Mouse (Mus musculus) forebrain, postnatal 0 days (tissue): ENCODE data around the gene Tnr. TPM values are rescaled to one million over a fixed set of nuclear protein-coding genes. Genes with fewer than 3 reads are reported as not detected.
"Not testable (repeated sequence)": the region's sequence is repeated elsewhere in the genome, so short reads cannot be mapped to it uniquely, and the experiment has no call there.

ENCODE experiments used
- ATAC-seq: fragments of 200-750 bp; cut with Nextera tagmentation; 2 replicates; pipeline ENCODE4 v1.8.0; 2017; ENCODE audit warnings: mild to moderate bottlenecking, moderate library complexity
- DNase-seq: peaks from one replicate; pipeline ENCODE4 v3.0.0-alpha.2; 2015
- H3K27ac ChIP-seq: fragments of 300-500 bp; sonication (generic); 2 replicates; pipeline ENCODE4 v1.5.1; 2014; ENCODE audit warnings: low read depth, mild to moderate bottlenecking, antibody characterized with exemption, low read length, moderate library complexity, mixed read lengths
- H3K27me3 ChIP-seq: fragments of 300-500 bp; sonication (generic); 2 replicates; pipeline ENCODE4 v1.6.1; 2014; ENCODE audit warnings: mild to moderate bottlenecking, low read length, mixed read lengths; ENCODE audit not compliant: insufficient read depth
- H3K36me3 ChIP-seq: fragments of 300-500 bp; sonication (generic); 2 replicates; pipeline ENCODE4 v1.6.1; 2014; ENCODE audit warnings: mild to moderate bottlenecking, moderate library complexity; ENCODE audit not compliant: insufficient read depth
- H3K4me1 ChIP-seq: fragments of 300-500 bp; sonication (generic); 2 replicates; pipeline ENCODE4 v1.6.1; 2014; ENCODE audit warnings: antibody characterized with exemption; ENCODE audit not compliant: insufficient read depth
- H3K4me2 ChIP-seq: fragments of 300-500 bp; sonication (generic); 2 replicates; pipeline ENCODE4 v1.6.1; 2014; ENCODE audit warnings: low read depth, mild to moderate bottlenecking, moderate library complexity
- H3K4me3 ChIP-seq: fragments of 300-500 bp; sonication (generic); 2 replicates; pipeline ENCODE4 v1.5.1; 2014; ENCODE audit warnings: low read depth, low read length, mixed read lengths
- H3K9ac ChIP-seq: fragments of 300-500 bp; sonication (generic); 2 replicates; pipeline ENCODE4 v1.6.1; 2014; ENCODE audit warnings: mild to moderate bottlenecking
- H3K9me3 ChIP-seq: fragments of 300-500 bp; sonication (generic); 2 replicates; pipeline ENCODE4 v1.6.1; 2016; ENCODE audit warnings: low read length
- CTCF ChIP-seq: sonication (generic); IDR thresholded peaks from 2 replicates; pipeline ENCODE4 v1.5.1; 2016; ENCODE audit warnings: antibody characterized with exemption, control low read depth, low read depth
- WGBS: fragments of 180-500 bp; shearing (Covaris S2); extraction: QIAGEN DNeasy Blood & Tissue Kit; methylation state at CpG from one replicate; pipeline ENCODE4 v1.1.7; 2014; 5-methylcytosine and 5-hydroxymethylcytosine counted together
- polyA plus RNA-seq: library from polyadenylated mRNA; unstranded; fragments of >200 nt; fragmentation: Nextera tagmentation; extraction: Ambion mirVana; gene quantifications from 2 replicates; pipeline ENCODE4 v1.2.1, GENCODE M21; 2015
- total RNA-seq: library from RNA; depleted of rRNA; stranded (reverse); fragments of >200 nt; gene quantifications from 2 replicates; pipeline ENCODE4 v1.2.3, GENCODE M21; 2014

The Tnr gene
- total and polyA plus RNA-seq, 2 experiments from 2014 or later = 4.1 to 45.7 TPM

DNA sequence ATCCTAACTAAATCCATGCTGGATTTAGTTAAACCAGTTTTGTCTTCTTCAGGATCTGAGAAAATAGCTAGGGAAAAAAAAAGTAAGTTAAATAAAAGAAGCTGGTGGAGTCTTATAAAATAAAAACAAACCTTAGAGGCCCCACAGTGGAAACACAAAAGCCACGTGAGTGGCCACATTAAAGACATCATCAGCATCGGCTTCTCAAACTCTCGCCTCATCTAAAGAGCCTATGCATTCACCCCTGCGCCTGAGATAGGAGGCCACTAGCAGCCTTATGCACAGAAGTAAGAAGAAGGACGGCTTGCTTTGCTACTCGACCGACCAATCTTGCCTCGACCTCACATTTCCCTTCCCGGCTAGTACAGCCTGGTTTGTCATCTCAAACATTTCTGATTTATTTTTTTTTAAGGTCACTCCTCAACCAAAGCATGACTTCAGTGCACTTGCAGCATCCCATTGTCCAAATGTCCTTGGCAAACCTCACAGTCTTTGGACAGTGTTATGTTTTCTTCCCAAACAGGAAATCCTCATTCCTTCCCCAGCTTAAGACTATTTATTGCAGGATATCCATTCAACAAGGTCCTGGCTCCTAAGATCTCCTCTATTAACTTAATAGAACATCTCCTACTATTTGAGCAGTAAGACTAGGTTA lies 405.2 kb downstream of the Tnr start:
- no peak overlapping the region for H3K9ac ChIP-seq
- no peak for TF ChIP-seq CTCF
- H3K4me2 ChIP-seq = no peak overlapping the region
- H3K9me3 ChIP-seq = no peaks in the 10 kb centered on the region
- no peaks in the 10 kb centered on the region; the same call in 1 of the 2 replicates for H3K36me3 ChIP-seq
- no peak overlapping the region for H3K4me3 ChIP-seq
- no peak overlapping the region for H3K27ac ChIP-seq
- WGBS = 85% methylated on average over 9 of the region's 9 CpGs
- H3K4me1 ChIP-seq = no peaks in the 10 kb centered on the region
- H3K27me3 ChIP-seq = no peaks in the 10 kb centered on the region
- ATAC-seq = no peak
- no peak for DNase-seq

DNA sequence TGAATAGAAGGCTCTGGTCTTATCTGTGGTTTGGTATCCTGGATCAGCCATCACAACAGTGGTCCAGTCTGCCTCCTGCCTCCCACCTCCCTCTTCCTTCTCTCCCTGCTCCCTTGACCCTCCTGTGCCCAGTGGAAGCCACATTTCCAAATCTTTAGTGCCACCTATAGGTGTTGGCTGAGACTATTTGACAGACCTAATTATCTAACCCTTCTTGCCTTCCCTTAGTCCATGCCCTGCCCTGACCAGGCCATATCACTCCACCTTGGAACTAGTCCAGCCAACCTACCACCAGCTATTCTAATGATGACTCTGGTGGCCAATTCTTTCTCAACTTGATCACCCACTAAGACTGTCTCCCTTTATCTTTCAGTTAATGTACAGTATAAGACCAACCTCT lies 408.5 kb downstream of the Tnr start:
- H3K4me1 ChIP-seq = no peaks in the 10 kb centered on the region
- no peaks in the 10 kb centered on the region for H3K9me3 ChIP-seq
- TF ChIP-seq CTCF = no peak
- H3K36me3 ChIP-seq = no peaks in the 10 kb centered on the region
- no peak for ATAC-seq
- no peak overlapping the region for H3K4me3 ChIP-seq
- no peak overlapping the region for H3K9ac ChIP-seq
- no peak overlapping the region for H3K4me2 ChIP-seq
- no peak for DNase-seq
- H3K27me3 ChIP-seq = no peaks in the 10 kb centered on the region
- no peak overlapping the region for H3K27ac ChIP-seq

DNA sequence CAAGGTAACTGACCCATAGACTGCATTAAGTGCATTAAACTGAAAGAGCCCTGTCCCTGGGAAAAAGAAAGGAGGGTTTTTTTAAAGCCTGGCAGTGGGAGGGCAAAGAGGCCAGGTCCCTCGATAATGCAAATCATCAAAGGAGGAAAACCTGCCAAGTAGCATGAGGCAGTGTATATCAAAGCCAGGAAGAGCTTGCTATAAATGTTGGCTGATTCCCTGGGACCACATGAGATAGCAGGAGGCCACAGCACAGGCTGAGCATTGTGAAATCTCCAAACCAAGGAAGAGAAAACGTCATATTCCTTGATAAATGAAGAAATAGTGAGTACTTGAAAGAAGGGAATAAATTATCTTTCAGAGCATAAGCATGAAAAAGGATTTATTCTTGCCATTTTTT lies 409.0 kb downstream of the Tnr start:
- no peak overlapping the region for H3K9ac ChIP-seq
- no peaks in the 10 kb centered on the region for H3K9me3 ChIP-seq
- no peak for DNase-seq
- H3K4me3 ChIP-seq = no peak overlapping the region
- no peak overlapping the region for H3K27ac ChIP-seq
- no peaks in the 10 kb centered on the region for H3K36me3 ChIP-seq
- no peak overlapping the region for H3K4me2 ChIP-seq
- no peaks in the 10 kb centered on the region for H3K27me3 ChIP-seq
- H3K4me1 ChIP-seq = no peaks in the 10 kb centered on the region
- no peak for TF ChIP-seq CTCF
- 28% methylated on average over 2 of the region's 2 CpGs for WGBS
- ATAC-seq = no peak

DNA sequence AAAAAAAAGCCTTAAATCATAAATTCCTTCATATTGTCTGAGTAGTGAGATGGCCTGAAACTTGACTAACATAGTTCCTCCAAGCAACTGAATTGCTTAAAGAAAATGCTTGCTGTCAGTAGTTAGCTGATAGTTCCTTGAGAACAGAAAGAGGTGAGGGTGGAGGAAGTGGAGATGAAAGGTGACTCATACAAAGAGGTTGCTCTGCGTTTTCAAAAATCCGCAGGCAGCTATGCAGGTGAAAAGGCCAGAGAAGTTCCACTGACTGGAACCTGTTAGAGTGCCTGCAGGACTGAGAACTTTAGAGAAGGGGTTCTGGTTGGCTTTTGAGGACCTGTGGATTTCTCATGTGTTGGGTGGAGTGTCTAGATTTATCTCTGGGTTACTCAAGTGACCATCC lies 414.9 kb downstream of the Tnr start:
- H3K4me3 ChIP-seq = no peak overlapping the region
- no peaks in the 10 kb centered on the region for H3K4me1 ChIP-seq
- H3K36me3 ChIP-seq = no peaks in the 10 kb centered on the region
- no peaks in the 10 kb centered on the region for H3K9me3 ChIP-seq
- no peaks in the 10 kb centered on the region for H3K27me3 ChIP-seq
- WGBS = 89% methylated on average over 2 of the region's 2 CpGs
- DNase-seq = no peak
- no peak overlapping the region for H3K27ac ChIP-seq
- no peak overlapping the region for H3K9ac ChIP-seq
- TF ChIP-seq CTCF = no peak
- no peak overlapping the region for H3K4me2 ChIP-seq
- no peak for ATAC-seq

DNA sequence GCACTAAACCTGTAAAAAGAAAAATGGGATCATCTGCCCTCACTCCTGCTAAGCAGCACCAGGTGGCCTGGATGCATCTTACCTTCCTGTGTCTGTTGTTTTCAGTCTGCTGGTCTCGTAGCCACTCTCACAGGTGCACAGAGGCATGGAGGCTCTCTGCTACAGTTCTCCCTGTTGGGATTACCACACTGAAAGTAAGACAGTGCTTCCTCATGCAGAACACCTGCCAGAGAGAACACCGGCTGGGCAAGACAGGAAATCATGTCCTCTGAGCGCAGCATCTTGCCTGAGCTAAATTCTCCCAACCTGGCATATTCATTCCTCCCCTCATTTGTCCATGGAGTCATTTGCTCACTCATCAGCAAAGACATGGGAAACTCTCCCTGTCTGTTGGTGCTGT lies 415.8 kb downstream of the Tnr start:
- no peak for DNase-seq
- no peak overlapping the region for H3K4me3 ChIP-seq
- H3K4me2 ChIP-seq = no peak overlapping the region
- WGBS = 86% methylated on average over 3 of the region's 3 CpGs
- H3K36me3 ChIP-seq = no peaks in the 10 kb centered on the region
- no peak overlapping the region for H3K27ac ChIP-seq
- no peak overlapping the region for H3K9ac ChIP-seq
- no peak for ATAC-seq
- no peaks in the 10 kb centered on the region for H3K9me3 ChIP-seq
- TF ChIP-seq CTCF = no peak
- no peaks in the 10 kb centered on the region for H3K4me1 ChIP-seq
- no peaks in the 10 kb centered on the region for H3K27me3 ChIP-seq

DNA sequence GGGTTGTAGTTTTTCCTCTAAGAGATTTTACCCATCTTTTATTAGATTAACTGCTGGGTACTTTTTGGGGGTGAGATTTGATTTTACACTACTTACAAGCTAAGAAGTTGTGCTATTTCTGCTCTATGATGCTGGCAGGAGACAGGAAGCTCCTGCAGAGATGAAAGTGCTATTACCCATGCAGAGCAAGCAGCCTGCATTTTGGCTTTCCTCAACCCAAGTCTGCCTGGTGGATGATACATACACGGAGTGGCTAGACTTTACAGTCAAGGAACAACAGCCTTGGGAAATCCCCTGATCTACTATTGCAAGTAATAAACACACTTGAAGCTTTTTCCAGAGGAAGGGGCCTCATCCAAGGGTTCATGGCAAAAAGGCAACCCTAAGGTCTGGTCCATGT lies 430.0 kb downstream of the Tnr start:
- ATAC-seq = no peak
- Histone ChIP-seq H3K9ac (no peak overlapping the region), H3K4me3 (no peak overlapping the region), H3K27me3 (no peaks in the 10 kb centered on the region), H3K9me3 (no peaks in the 10 kb centered on the region), H3K27ac (no peak overlapping the region), H3K36me3 (no peaks in the 10 kb centered on the region), H3K4me2 (no peak overlapping the region), H3K4me1 (no peaks in the 10 kb centered on the region)
- DNase-seq = no peak
- 58% methylated on average over 1 of the region's 1 CpGs for WGBS
- no peak for TF ChIP-seq CTCF

DNA sequence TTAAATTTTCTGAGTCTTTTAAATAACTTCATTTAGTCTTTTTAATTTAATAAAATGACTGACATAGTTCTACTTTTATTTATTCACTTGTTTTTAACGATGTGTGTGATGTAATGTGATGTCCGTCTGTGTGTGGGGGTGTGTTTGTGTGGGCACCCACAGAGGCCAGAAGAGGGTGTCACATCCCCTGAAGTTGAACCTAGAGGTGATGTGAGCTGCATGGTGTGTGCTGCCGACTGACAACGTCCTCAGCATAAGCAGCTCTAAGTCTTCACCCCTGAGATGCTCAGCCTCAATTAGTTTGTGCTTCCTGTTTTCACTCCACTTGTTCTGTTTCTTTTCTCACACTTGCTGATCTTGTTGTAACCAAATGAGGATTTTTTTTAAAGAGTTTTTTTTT lies 439.8 kb downstream of the Tnr start:
- H3K27me3 ChIP-seq = no peaks in the 10 kb centered on the region
- WGBS = 72% methylated on average over 4 of the region's 4 CpGs
- no peaks in the 10 kb centered on the region for H3K9me3 ChIP-seq
- no peaks in the 10 kb centered on the region for H3K36me3 ChIP-seq
- DNase-seq (no peak), ATAC-seq (no peak)
- H3K9ac ChIP-seq = no peak overlapping the region
- no peak overlapping the region for H3K4me2 ChIP-seq
- no peaks in the 10 kb centered on the region for H3K4me1 ChIP-seq
- no peak overlapping the region for H3K27ac ChIP-seq
- no peak for TF ChIP-seq CTCF
- no peak overlapping the region for H3K4me3 ChIP-seq

DNA sequence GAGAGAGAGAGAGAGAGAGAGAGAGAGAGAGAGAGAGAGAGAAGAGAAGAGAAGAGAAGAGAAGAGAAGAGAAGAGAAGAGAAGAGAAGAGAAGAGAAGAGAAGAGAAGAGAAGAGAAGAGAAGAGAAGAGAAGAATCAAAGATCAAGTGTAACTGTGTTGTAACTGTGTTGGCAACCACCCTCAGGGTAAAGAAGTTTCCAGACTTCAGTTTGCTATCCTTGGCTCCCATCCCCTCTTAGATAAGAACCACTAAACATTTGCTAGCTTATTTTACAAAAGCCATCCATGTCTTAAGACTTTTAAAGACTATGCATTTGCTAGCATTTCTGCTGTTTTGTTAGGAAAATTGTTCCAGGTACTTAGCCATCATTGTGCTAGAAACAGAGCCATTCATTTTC lies 442.7 kb downstream of the Tnr start:
- H3K36me3 ChIP-seq, ATAC-seq, H3K4me2 ChIP-seq, H3K27me3 ChIP-seq, H3K9me3 ChIP-seq, DNase-seq, H3K4me3 ChIP-seq, H3K27ac ChIP-seq, H3K4me1 ChIP-seq, H3K9ac ChIP-seq: not testable (repeated sequence)
